Mouse (Mus musculus) neural tube, embryonic 12.5 days (tissue): Measurements from ENCODE around the gene Hapln2. TPM values are rescaled to one million over a fixed set of nuclear protein-coding genes. Genes with fewer than 3 reads are reported as not detected.

Experiments used
- ATAC-seq: fragments of 200-750 bp; cut with Nextera tagmentation; 2 replicates; pipeline ENCODE4 v1.8.0; 2017; ENCODE audit warnings: low read depth, mild to moderate bottlenecking, moderate TSS enrichment, moderate library complexity; ENCODE audit not compliant: low FRiP score
- H3K27ac ChIP-seq: fragments of 300-500 bp; sonication (generic); 2 replicates; pipeline ENCODE4 v1.5.1; 2016
- H3K27me3 ChIP-seq: fragments of 300-500 bp; sonication (generic); replicated peaks from 2 replicates; pipeline ENCODE4 v1.6.1; 2016; ENCODE audit warnings: mild to moderate bottlenecking
- H3K36me3 ChIP-seq: fragments of 300-500 bp; sonication (generic); 2 replicates; pipeline ENCODE4 v1.6.1; 2016; ENCODE audit warnings: mild to moderate bottlenecking
- H3K4me1 ChIP-seq: fragments of 300-500 bp; sonication (generic); 2 replicates; pipeline ENCODE4 v1.6.1; 2016
- H3K4me2 ChIP-seq: fragments of 300-500 bp; sonication (generic); replicated peaks from 2 replicates; pipeline ENCODE4 v1.6.1; 2016; ENCODE audit warnings: mild to moderate bottlenecking
- H3K4me3 ChIP-seq: fragments of 300-500 bp; sonication (generic); 2 replicates; pipeline ENCODE4 v1.5.1; 2016
- H3K9ac ChIP-seq: fragments of 300-500 bp; sonication (generic); 2 replicates; pipeline ENCODE4 v1.6.1; 2016; ENCODE audit warnings: mild to moderate bottlenecking
- H3K9me3 ChIP-seq: fragments of 300-500 bp; sonication (generic); 2 replicates; pipeline ENCODE4 v1.6.1; 2016; ENCODE audit warnings: mild to moderate bottlenecking
- WGBS: fragments of 180-500 bp; shearing (Covaris S2); methylation state at CpG from one replicate; pipeline ENCODE4 v1.1.7; 2016; 5-methylcytosine and 5-hydroxymethylcytosine counted together
- polyA plus RNA-seq: library from polyadenylated mRNA; unstranded; fragments of >200 nt; fragmentation: Nextera tagmentation; extraction: Ambion mirVana; gene quantifications from 2 replicates; pipeline ENCODE4 v1.2.1, GENCODE M21; 2016

The Hapln2 gene
- polyA plus RNA-seq, 1 experiment from 2014 or later: 0.60 TPM

- H3K27ac ChIP-seq: no peak within 1 kb of the TSS
- ATAC-seq: no peak
- no peaks in the 10 kb centered on the region for H3K9me3 ChIP-seq
Measured at GRCm38 (mm10) chr3:88000181-88000580, 27.2 kb downstream of the Hapln2 start, which contains the start of gene Bcan. Gene Bcan (minus strand): TSS chr3:88000230.

GRCm38 (mm10) chr3:87999243-87999895, 28.0 kb downstream of the Hapln2 start:
- Histone ChIP-seq H3K36me3 (no peaks in the 10 kb centered on the region), H3K4me3 (peak overlapping the region; percentile 43), H3K9ac (peak overlapping the region; percentile 45), H3K27me3 (peaks cover 94% of the 10 kb centered on the region), H3K4me1 (peaks cover 34% of the 10 kb centered on the region), H3K27ac (no peak overlapping the region), H3K9me3 (no peaks in the 10 kb centered on the region), H3K4me2 (peak overlapping the region; percentile 80)
- WGBS: 1% methylated on average over 38 of the region's 38 CpGs
- ATAC-seq: no peak

More at GRCm38 (mm10) chr3:88000181-88000580, 27.2 kb downstream of the Hapln2 start, which contains the start of gene Bcan:
- H3K4me2 ChIP-seq: peak within 1 kb of the TSS; percentile 80
- peaks cover 90% of the 10 kb centered on the region for H3K27me3 ChIP-seq
- no peaks in the 10 kb centered on the region for H3K36me3 ChIP-seq
- peak within 1 kb of the TSS; percentile 43 for H3K4me3 ChIP-seq
- under 1% methylated on average over 39 of the region's 39 CpGs for WGBS
- peak within 1 kb of the TSS; percentile 45 for H3K9ac ChIP-seq
- peaks cover 34% of the 10 kb centered on the region for H3K4me1 ChIP-seq

GRCm38 (mm10) chr3:87998747-87999146, 28.6 kb downstream of the Hapln2 start:
- H3K27me3 ChIP-seq: peaks cover 99% of the 10 kb centered on the region
- no peaks in the 10 kb centered on the region for H3K36me3 ChIP-seq
- H3K4me3 ChIP-seq: no peak overlapping the region
- no peaks in the 10 kb centered on the region for H3K9me3 ChIP-seq
- H3K27ac ChIP-seq: no peak overlapping the region
- WGBS: 6% methylated on average over 7 of the region's 7 CpGs
- H3K9ac ChIP-seq: no peak overlapping the region
- no peak for ATAC-seq
- H3K4me2 ChIP-seq: no peak overlapping the region
- H3K4me1 ChIP-seq: peaks cover 34% of the 10 kb centered on the region

GRCm38 (mm10) chr3:87996971-87997614, 30.3 kb downstream of the Hapln2 start:
- under 1% methylated on average over 49 of the region's 49 CpGs for WGBS
- ATAC-seq: no peak
- H3K4me2 ChIP-seq: peak overlapping the region; percentile 66
- no peak overlapping the region for H3K27ac ChIP-seq
- peaks cover 28% of the 10 kb centered on the region for H3K4me1 ChIP-seq
- no peaks in the 10 kb centered on the region for H3K9me3 ChIP-seq
- peaks cover 98% of the 10 kb centered on the region for H3K27me3 ChIP-seq
- H3K36me3 ChIP-seq: no peaks in the 10 kb centered on the region
- peak overlapping the region; percentile 51 for H3K9ac ChIP-seq
- peak overlapping the region; percentile 37 for H3K4me3 ChIP-seq

GRCm38 (mm10) chr3:87996401-87996800, 31.0 kb downstream of the Hapln2 start:
- Histone ChIP-seq H3K4me2 (peak overlapping the region; percentile 66), H3K9me3 (no peaks in the 10 kb centered on the region), H3K27ac (no peak overlapping the region), H3K4me1 (peaks cover 26% of the 10 kb centered on the region), H3K9ac (peak overlapping the region; percentile 51; the same call in 1 of the 2 replicates), H3K4me3 (peak overlapping the region; percentile 37; the same call in 1 of the 2 replicates), H3K36me3 (no peaks in the 10 kb centered on the region), H3K27me3 (peaks cover 98% of the 10 kb centered on the region)
- no peak for ATAC-seq
- WGBS: 2% methylated on average over 15 of the region's 15 CpGs

- H3K9me3 ChIP-seq: no peaks in the 10 kb centered on the region
- no peak for ATAC-seq
- no peak overlapping the region for H3K4me3 ChIP-seq
- no peak overlapping the region for H3K27ac ChIP-seq
- H3K9ac ChIP-seq: no peak overlapping the region
- H3K4me2 ChIP-seq: no peak overlapping the region
- peaks cover 23% of the 10 kb centered on the region for H3K4me1 ChIP-seq
- WGBS: 32% methylated on average over 11 of the region's 11 CpGs
- peaks cover 99% of the 10 kb centered on the region for H3K27me3 ChIP-seq
- no peaks in the 10 kb centered on the region for H3K36me3 ChIP-seq
Measured at GRCm38 (mm10) chr3:87995331-87995730, 32.1 kb downstream of the Hapln2 start.

GRCm38 (mm10) chr3:87993436-87993835, 33.9 kb downstream of the Hapln2 start:
- no peaks in the 10 kb centered on the region for H3K9me3 ChIP-seq
- no peaks in the 10 kb centered on the region for H3K36me3 ChIP-seq
- no peak overlapping the region for H3K27ac ChIP-seq
- H3K4me1 ChIP-seq: peaks cover 13% of the 10 kb centered on the region
- H3K4me3 ChIP-seq: no peak overlapping the region
- H3K4me2 ChIP-seq: no peak overlapping the region
- no peak overlapping the region for H3K9ac ChIP-seq
- 0% methylated on average over 5 of the region's 6 CpGs for WGBS
- H3K27me3 ChIP-seq: peaks cover 94% of the 10 kb centered on the region
- no peak for ATAC-seq

GRCm38 (mm10) chr3:87989935-87990334, 37.4 kb downstream of the Hapln2 start:
- H3K27ac ChIP-seq: no peak overlapping the region
- H3K4me1 ChIP-seq: peaks cover 34% of the 10 kb centered on the region
- no peak for ATAC-seq
- no peaks in the 10 kb centered on the region for H3K36me3 ChIP-seq
- WGBS: 38% methylated on average over 10 of the region's 10 CpGs
- H3K9me3 ChIP-seq: no peaks in the 10 kb centered on the region
- H3K27me3 ChIP-seq: peaks cover 59% of the 10 kb centered on the region
- H3K4me3 ChIP-seq: no peak overlapping the region
- no peak overlapping the region for H3K4me2 ChIP-seq
- H3K9ac ChIP-seq: no peak overlapping the region

GRCm38 (mm10) chr3:87988068-87988467, 39.3 kb downstream of the Hapln2 start:
- Histone ChIP-seq H3K27ac (no peak overlapping the region), H3K36me3 (no peaks in the 10 kb centered on the region), H3K4me1 (peaks cover 52% of the 10 kb centered on the region), H3K9ac (peak overlapping the region; percentile 43), H3K9me3 (no peaks in the 10 kb centered on the region), H3K4me2 (peak overlapping the region; percentile 74), H3K4me3 (peak overlapping the region; percentile 31), H3K27me3 (peaks cover 42% of the 10 kb centered on the region)
- ATAC-seq: 0 out of 2 replicates have a peak, but pooled peaks have one; percentile 1
- 10% methylated on average over 15 of the region's 15 CpGs for WGBS

- WGBS: under 1% methylated on average over 15 of the region's 15 CpGs
- ATAC-seq: peak; percentile 54
Measured at GRCm38 (mm10) chr3:87987633-87988032, 39.8 kb downstream of the Hapln2 start.

GRCm38 (mm10) chr3:87986868-87987267, 40.5 kb downstream of the Hapln2 start:
- no peak overlapping the region for H3K27ac ChIP-seq
- H3K27me3 ChIP-seq: peaks cover 30% of the 10 kb centered on the region
- whole genome bisulfite sequencing: under 1% methylated on average over 17 of the region's 17 CpGs
- H3K9me3 ChIP-seq: no peaks in the 10 kb centered on the region
- peaks cover 64% of the 10 kb centered on the region for H3K4me1 ChIP-seq
- no peaks in the 10 kb centered on the region for H3K36me3 ChIP-seq
- peak overlapping the region; percentile 31 for H3K4me3 ChIP-seq
- peak overlapping the region; percentile 74 for H3K4me2 ChIP-seq
- H3K9ac ChIP-seq: peak overlapping the region; percentile 43
- peak; percentile 74 for ATAC-seq

More at GRCm38 (mm10) chr3:87987633-87988032, 39.8 kb downstream of the Hapln2 start:
- Histone ChIP-seq H3K9ac (peak overlapping the region; percentile 43), H3K27ac (no peak overlapping the region), H3K4me3 (peak overlapping the region; percentile 31), H3K36me3 (no peaks in the 10 kb centered on the region), H3K9me3 (no peaks in the 10 kb centered on the region), H3K4me2 (peak overlapping the region; percentile 74), H3K27me3 (peaks cover 37% of the 10 kb centered on the region), H3K4me1 (peaks cover 57% of the 10 kb centered on the region)
